Mouse (Mus musculus) CD8-positive naive resting alpha-beta T cell, adult 2 months (primary cell): Measurements from ENCODE around the gene Trdmt1.

Source experiments
- DNase-seq, 2 experiments: peaks; one replicate each; pipeline ENCODE4 v3.0.0; 2022; ENCODE audit warnings: low read depth in 2 of 2, low spot score in 2 of 2

Gene Trdmt1

DNA sequence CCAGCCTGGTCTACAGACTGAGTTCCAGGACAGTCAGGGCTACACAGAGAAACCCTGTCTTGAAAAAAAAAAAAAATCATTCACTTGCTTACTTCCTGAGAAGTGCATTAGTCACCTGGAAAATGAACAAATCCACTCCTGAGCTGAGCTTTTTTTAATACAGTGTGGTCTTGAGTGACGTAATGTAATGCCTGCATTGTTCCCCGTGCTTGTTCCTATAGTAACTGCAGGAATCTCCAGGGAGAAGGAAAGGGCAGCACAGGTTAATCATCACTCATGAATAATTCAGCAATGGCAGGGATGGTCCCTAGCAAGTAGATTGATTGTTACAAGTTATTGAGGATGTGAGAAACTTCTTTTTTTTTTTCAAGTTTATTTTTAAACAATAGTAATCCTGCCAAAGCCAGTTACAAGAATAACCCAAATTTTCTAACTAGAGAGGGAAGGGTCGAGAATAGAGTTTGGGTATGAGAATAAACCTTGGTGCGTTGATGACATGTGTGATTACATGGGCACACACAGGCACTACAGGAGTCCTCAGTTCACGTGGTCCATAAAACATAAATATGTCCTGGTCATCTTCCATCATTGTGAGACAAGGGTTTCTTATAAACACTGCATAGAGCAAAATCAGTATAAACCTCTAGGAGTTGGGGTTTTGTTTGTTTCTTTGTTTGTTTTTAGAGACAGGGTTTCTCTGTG lies 44.0 kb downstream of the Trdmt1 start:
- no peak for DNase-seq

GRCm38 (mm10) chr2:13499196-13499595 lies 45.3 kb downstream of the Trdmt1 start:
- no peak for DNase-seq

DNA sequence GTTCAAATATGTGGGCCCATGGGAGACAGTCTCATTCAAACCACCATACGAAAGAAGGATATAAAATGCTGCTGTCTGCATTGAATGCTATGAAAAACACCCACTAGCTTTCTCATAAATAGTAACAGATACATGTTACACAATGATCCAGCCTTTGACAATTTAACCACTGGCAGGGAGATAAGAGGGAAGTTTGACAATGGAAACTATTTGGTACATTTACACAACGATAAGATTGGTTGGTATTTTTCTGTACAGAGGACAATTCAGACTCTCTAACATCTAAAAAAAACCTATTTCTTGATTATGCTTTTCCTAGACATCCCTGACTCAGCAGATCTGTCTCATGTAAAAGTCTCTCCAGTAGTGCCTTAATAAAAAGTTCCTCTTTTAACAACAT lies 48.4 kb downstream of the Trdmt1 start:
- no peak for DNase-seq

DNA sequence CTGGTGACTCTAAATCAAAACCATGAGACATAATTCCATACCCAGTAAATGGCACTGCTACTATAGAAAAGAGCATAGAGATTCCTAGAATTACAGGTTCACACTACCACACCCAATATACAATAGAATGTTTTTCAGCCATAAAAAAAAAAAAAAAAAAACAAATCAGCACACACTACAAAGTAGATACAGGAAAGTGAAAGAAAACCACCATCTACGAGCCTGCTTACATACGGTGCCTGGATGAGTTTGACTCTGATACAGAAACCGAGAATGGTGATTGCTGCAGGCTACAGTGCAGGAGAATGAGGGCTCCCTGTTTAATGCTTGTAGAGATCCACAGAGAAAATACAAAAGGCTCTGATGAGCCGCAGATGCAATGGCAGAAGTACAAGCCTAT lies 51.5 kb downstream of the Trdmt1 start:
- no peak for DNase-seq

GRCm38 (mm10) chr2:13491734-13492133 lies 52.7 kb downstream of the Trdmt1 start, which contains the start of gene Cubn:
Gene Cubn (minus strand): TSS chr2:13491813.
- no peak for DNase-seq

DNA sequence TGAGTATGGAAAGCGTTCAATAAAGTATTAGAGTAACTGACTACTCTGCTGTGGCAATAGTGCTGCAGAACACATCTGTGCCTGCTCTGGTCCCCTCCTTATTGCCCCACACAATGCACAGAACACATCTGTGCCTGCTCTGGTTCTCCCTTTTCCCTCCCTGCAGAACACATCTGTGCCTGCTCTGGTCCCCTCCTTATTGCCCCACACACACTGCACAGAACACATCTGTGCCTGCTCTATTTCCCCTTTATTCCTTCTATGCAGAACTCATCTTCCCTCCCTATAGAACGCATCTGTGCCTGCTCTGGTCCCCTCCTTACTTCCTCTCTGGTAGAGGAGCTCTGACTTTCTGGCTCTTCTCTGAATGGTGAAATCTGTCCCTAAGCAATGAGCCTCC lies 54.0 kb downstream of the Trdmt1 start:
- no peak for DNase-seq

DNA sequence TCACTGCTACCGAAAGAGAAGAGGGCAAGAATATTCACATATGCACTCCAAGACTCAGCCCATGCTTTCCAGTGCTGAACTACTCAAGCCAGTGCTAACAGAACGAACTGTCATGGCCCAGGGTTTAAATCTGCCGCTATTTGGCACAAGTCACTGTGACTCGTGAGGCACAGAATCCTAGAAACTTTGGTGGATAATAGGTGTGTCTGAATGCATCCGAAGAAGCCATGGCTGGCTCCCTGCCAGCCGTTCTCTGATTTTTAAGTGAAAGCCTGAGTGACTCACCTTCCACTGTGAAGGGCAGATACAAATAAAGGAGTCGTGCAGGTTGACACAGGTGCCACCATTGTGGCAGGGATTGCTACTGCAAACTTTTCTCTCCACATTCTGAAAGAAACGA lies 58.0 kb downstream of the Trdmt1 start:
- DNase-seq, result no peak

- no peak for DNase-seq
Measured at GRCm38 (mm10) chr2:13484566-13484965, 59.9 kb downstream of the Trdmt1 start.

GRCm38 (mm10) chr2:13480744-13481143 lies 63.7 kb downstream of the Trdmt1 start:
- no peak for DNase-seq

GRCm38 (mm10) chr2:13479165-13479564 lies 65.3 kb downstream of the Trdmt1 start:
- no peak for DNase-seq

DNA sequence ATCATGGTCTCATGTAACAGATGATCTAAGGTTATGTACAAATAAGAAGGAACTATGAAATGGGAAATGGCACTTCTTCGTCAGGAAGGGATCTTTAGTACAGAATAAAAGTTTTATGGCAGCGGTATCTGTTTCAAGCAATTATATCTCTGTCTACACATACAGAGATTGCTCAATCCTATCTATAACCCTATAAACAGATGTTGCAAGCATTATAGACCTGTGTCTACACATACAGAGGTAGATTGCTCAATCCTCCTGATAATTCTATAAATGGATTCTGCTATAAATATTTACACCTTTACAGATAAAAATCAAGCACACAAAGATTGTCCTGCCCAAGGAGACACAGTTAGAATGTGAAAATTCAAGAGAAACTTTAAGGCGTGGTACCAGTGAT lies 74.4 kb downstream of the Trdmt1 start:
- no peak for DNase-seq

- no peak for DNase-seq
Measured at GRCm38 (mm10) chr2:13469641-13470040, 74.8 kb downstream of the Trdmt1 start.

- DNase-seq, result no peak
Measured at GRCm38 (mm10) chr2:13466685-13467084, 77.8 kb downstream of the Trdmt1 start.
